Mouse (Mus musculus) embryonic stem cell, embryonic (primary cell): ENCODE measurements at regions not wholly inside any gene's neighbourhood (a gene's known extent, or its start where the extent isn't known, plus 50 kb on each side); places are given as distances from the start of the nearest gene placed in this dataset.

ENCODE experiments used
- CTCF ChIA-PET, 4 experiments: fragments of 300-600 bp in 2 of 4; fragments of 350-600 bp in 2 of 4; sonication (Branson Sonifier 250); formaldehyde crosslinking; loops; one replicate each; lab custom pipeline; 2022; ENCODE audit warnings: inconsistent platforms in 2 of 4; lab: Charles Lee
- POLR2A ChIA-PET, 4 experiments: fragments of 300-600 bp in 2 of 4; fragments of 350-600 bp in 2 of 4; sonication (Branson Sonifier 250); formaldehyde crosslinking; loops; one replicate each; lab custom pipeline; 2022; ENCODE audit warnings: antibody characterized with exemption in 4 of 4, inconsistent platforms in 1 of 4; lab: Charles Lee

- ChIA-PET POLR2A (interaction anchor here in 1 of 4 experiments (1.0 kb wide), 1 partner anchor 19 kb away, joined by 3 read pairs; no protein-coding TSS in a partner anchor), CTCF (interaction anchor here in 2 of 4 experiments (0.6 to 1.0 kb wide), 3 partner anchors 14 to 363 kb away, joined by 3 read pairs; no protein-coding TSS in a partner anchor)
Observed at GRCm38 (mm10) chr14:24947084-24947483, 460.2 kb downstream of the Rps24 start.

- ChIA-PET POLR2A (no interaction called here), CTCF (interaction anchor here in 2 of 4 experiments (0.9 to 1.9 kb wide), 2 partner anchors 10 kb away, joined by 3 to 4 read pairs; no protein-coding TSS in a partner anchor)
Observed at GRCm38 (mm10) chr14:24955891-24956410, 469.0 kb downstream of the Rps24 start.

GRCm38 (mm10) chr14:24956528-24957210 lies 469.7 kb downstream of the Rps24 start:
- ChIA-PET CTCF (interaction anchor here in 3 of 4 experiments (0.6 to 1.9 kb wide), 3 partner anchors 11 to 643 kb away, joined by 3 to 6 read pairs (median 4); no protein-coding TSS in a partner anchor), POLR2A (interaction anchor here in 1 of 4 experiments (0.6 kb wide), 1 partner anchor 182 kb away, joined by 5 read pairs; no protein-coding TSS in a partner anchor)

- CTCF ChIA-PET = interaction anchor here in 1 of 4 experiments (0.6 kb wide), 1 partner anchor 642 kb away, joined by 3 read pairs; no protein-coding TSS in a partner anchor
Observed at GRCm38 (mm10) chr14:24957392-24957791, 470.5 kb downstream of the Rps24 start.

GRCm38 (mm10) chr14:24958821-24959220 lies 471.9 kb downstream of the Rps24 start:
- POLR2A ChIA-PET = no interaction called here
- CTCF ChIA-PET = no interaction called here

More at GRCm38 (mm10) chr14:24957392-24957791, 470.5 kb downstream of the Rps24 start:
- POLR2A ChIA-PET = no interaction called here

- POLR2A ChIA-PET = no interaction called here
- CTCF ChIA-PET = interaction anchor here in 1 of 4 experiments (1.5 kb wide), 1 partner anchor 608 kb away, joined by 3 read pairs; no protein-coding TSS in a partner anchor
Observed at GRCm38 (mm10) chr14:24959401-24959800, 472.5 kb downstream of the Rps24 start.

- POLR2A ChIA-PET = no interaction called here
- CTCF ChIA-PET = interaction anchor here in 2 of 4 experiments (0.6 to 1.5 kb wide), 2 partner anchors 353 to 607 kb away, joined by 3 read pairs; no protein-coding TSS in a partner anchor
Observed at GRCm38 (mm10) chr14:24960082-24960482, 473.2 kb downstream of the Rps24 start.

- ChIA-PET CTCF (interaction anchor here in 1 of 4 experiments (1.1 kb wide), 1 partner anchor 14 kb away, joined by 3 read pairs; no protein-coding TSS in a partner anchor), POLR2A (no interaction called here)
Observed at GRCm38 (mm10) chr14:24960875-24961274, 473.9 kb downstream of the Rps24 start.

GRCm38 (mm10) chr14:24961721-24962120 lies 474.8 kb downstream of the Rps24 start:
- CTCF ChIA-PET = interaction anchor here in 2 of 4 experiments (0.6 to 1.1 kb wide), 2 partner anchors 15 to 89 kb away, joined by 3 read pairs; no protein-coding TSS in a partner anchor
- POLR2A ChIA-PET = interaction anchor here in 1 of 4 experiments (0.9 kb wide), 1 partner anchor 462 kb away, joined by 3 read pairs; no protein-coding TSS in a partner anchor

GRCm38 (mm10) chr14:24969584-24969983 lies 482.7 kb downstream of the Rps24 start:
- ChIA-PET POLR2A (interaction anchor here in 2 of 4 experiments (0.6 to 0.9 kb wide), 2 partner anchors 42 to 43 kb away, joined by 4 read pairs; no protein-coding TSS in a partner anchor), CTCF (interaction anchor here in 1 of 4 experiments (1.3 kb wide), 1 partner anchor 597 kb away, joined by 3 read pairs; no protein-coding TSS in a partner anchor)

GRCm38 (mm10) chr14:24972357-24972756 lies 485.4 kb downstream of the Rps24 start:
- ChIA-PET CTCF (interaction anchor here in 2 of 4 experiments (0.6 to 0.7 kb wide), 2 partner anchors 24 to 888 kb away, joined by 3 read pairs; no protein-coding TSS in a partner anchor), POLR2A (no interaction called here)

- ChIA-PET CTCF (interaction anchor here in 2 of 4 experiments (0.7 to 0.9 kb wide), 2 partner anchors 45 to 887 kb away, joined by 3 read pairs; no protein-coding TSS in a partner anchor), POLR2A (no interaction called here)
Observed at GRCm38 (mm10) chr14:24973039-24973438, 485.9 kb upstream of the Zmiz1 start.

GRCm38 (mm10) chr14:24973591-24973990 lies 485.4 kb upstream of the Zmiz1 start:
- POLR2A ChIA-PET = no interaction called here
- CTCF ChIA-PET = interaction anchor here in 2 of 4 experiments (0.6 to 0.9 kb wide), 2 partner anchors 45 to 143 kb away, joined by 3 to 8 read pairs; no protein-coding TSS in a partner anchor

- CTCF ChIA-PET = interaction anchor here (0.6 to 1.6 kb wide), 8 partner anchors 14 to 604 kb away, joined by 3 to 11 read pairs (median 4); no protein-coding TSS in a partner anchor
- POLR2A ChIA-PET = no interaction called here
Observed at GRCm38 (mm10) chr14:24982489-24982888, 476.5 kb upstream of the Zmiz1 start.

GRCm38 (mm10) chr14:24983279-24983678 lies 475.7 kb upstream of the Zmiz1 start:
- ChIA-PET POLR2A (interaction anchor here in 1 of 4 experiments (0.7 kb wide), 1 partner anchor 252 kb away, joined by 7 read pairs; no protein-coding TSS in a partner anchor), CTCF (interaction anchor here (0.6 to 1.6 kb wide), 7 partner anchors 70 to 603 kb away, joined by 3 to 6 read pairs (median 4); no protein-coding TSS in a partner anchor)

GRCm38 (mm10) chr14:24985806-24986359 lies 473.1 kb upstream of the Zmiz1 start:
- ChIA-PET POLR2A (interaction anchor here in 1 of 4 experiments (0.6 kb wide), 1 partner anchor 637 kb away, joined by 3 read pairs; no protein-coding TSS in a partner anchor), CTCF (interaction anchor here in 1 of 4 experiments (1.3 kb wide), 1 partner anchor 580 kb away, joined by 3 read pairs; no protein-coding TSS in a partner anchor)

GRCm38 (mm10) chr14:24986404-24986803 lies 472.6 kb upstream of the Zmiz1 start:
- CTCF ChIA-PET = interaction anchor here in 1 of 4 experiments (1.3 kb wide), 1 partner anchor 579 kb away, joined by 3 read pairs; no protein-coding TSS in a partner anchor
- POLR2A ChIA-PET = interaction anchor here in 1 of 4 experiments (0.6 kb wide), 1 partner anchor 636 kb away, joined by 3 read pairs; no protein-coding TSS in a partner anchor
